Mouse (Mus musculus) gastrocnemius, postnatal 14 days (tissue): ENCODE results near the gene Hexim1. TPM values are rescaled to one million over a fixed set of nuclear protein-coding genes. Genes with fewer than 3 reads are reported as not detected.
A peak's percentile ranks its signal among the peaks of the same experiment; 100 is the strongest.

Source experiments
- DNase-seq: peaks from one replicate; pipeline ENCODE4 v3.0.0; 2021; ENCODE audit warnings: mixed read lengths
- intact Hi-C: fragments of 180-260 bp; cut with DNase I; formaldehyde crosslinking; loops from one replicate; pipeline ENCODE4 v1.15.1; 2025; ENCODE audit warnings: low total_unique reads
- long read RNA-seq, 2 experiments: library from polyadenylated mRNA; stranded (forward); transcript quantifications; one replicate each; pipeline ENCODE4 v2.0.0; 2021
- total RNA-seq, 2 experiments: library from RNA; stranded (reverse); gene quantifications; 2 replicates each; pipeline ENCODE4 v1.2.3; 2021

Hexim1 gene
- total RNA-seq = 10 to 100 TPM; 20.7 to 21.5 TPM
- long read RNA-seq, experiment 1, transcript Hexim1-201 (1 exons, 3,495 nt) = major isoform, 7 of 7 reads
- long read RNA-seq, experiment 1, partial matches to known transcripts = 0 of 7 reads
- long read RNA-seq, experiment 1, other reads (novel, unspliced or antisense) = 0 of 7 reads
- long read RNA-seq, experiment 2, transcript Hexim1-201 (1 exons, 3,495 nt) = major isoform, 7 of 7 reads
- long read RNA-seq, experiment 2, partial matches to known transcripts = 0 of 7 reads
- long read RNA-seq, experiment 2, other reads (novel, unspliced or antisense) = 0 of 7 reads

- DNase-seq = peak; percentile 100
- intact Hi-C loops = no loop called here
These were observed at the start of gene Hexim1 for GRCm38 (mm10) chr11:103116008-103116818. Hexim1 (plus strand) TSS chr11:103116231.

- intact Hi-C loops = no loop called here
- no peak for DNase-seq
These were observed 49.0 kb upstream of the Hexim1 start for GRCm38 (mm10) chr11:103067051-103067361.

GRCm38 (mm10) chr11:103067457-103068001, 48.5 kb upstream of the Hexim1 start:
- DNase-seq = peak; percentile 85
- intact Hi-C loops = no loop called here

DNA sequence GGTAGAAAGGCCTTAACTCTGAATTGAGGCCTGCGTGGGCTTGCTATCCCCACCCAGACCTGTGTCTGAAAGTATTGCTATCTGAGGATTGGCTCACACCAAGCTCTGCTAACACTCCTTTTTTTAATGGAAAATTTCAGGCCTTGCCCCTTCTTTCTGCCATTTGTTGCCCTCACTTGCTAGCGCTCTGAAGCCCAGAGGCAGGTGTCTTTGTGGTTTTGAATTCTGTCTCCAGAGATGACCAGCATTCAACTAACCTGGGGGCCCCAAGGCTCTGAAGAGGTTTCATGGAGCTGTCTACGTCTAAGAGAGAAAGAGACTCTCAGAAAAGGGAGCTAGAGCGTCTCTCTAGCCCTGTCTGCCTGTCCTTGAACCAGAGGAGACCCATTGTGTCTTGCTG, 47.8 kb upstream of the Hexim1 start:
- DNase-seq = no peak
- intact Hi-C loops = no loop called here

DNA sequence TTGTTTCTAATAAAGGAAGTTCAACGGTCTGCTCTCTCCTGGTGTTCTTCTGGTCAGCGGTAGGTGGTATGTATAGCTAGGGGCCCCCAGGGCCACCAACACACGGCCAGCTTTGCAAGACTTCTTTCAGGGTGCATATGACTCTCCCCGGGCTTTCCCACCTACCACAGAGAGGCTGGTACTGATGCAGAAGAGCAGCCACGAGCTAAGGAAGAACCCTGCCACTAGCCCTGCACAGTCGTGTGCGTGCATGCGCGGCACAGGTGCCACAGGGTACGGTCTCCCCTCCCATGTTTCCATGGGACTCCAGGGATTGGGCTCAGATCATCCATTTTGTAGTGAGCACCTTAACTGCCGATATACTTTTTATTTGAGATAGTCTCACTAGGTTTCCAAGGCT, 47.1 kb upstream of the Hexim1 start:
- DNase-seq = no peak
- intact Hi-C loops = no loop called here

DNA sequence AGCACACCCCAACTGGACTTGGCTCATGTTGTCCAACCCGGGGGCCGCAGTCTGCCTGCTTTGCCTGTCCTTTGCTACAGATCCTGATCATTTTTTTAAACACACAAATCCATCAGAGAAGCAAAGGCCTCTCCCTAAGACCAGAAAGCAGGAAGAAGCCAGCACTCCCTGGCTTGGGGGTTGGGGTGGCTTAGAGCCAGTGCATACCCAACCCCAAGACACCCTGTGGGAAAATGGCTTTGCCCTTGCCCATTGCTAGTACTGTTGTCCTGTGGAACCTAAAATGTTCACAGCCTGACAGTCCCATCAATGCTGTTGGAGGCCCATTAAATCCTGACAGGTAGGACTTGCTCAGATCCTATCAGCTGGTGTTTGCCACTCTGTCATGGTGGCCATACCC, 46.3 kb upstream of the Hexim1 start:
- no peak for DNase-seq
- intact Hi-C loops = no loop called here

DNA sequence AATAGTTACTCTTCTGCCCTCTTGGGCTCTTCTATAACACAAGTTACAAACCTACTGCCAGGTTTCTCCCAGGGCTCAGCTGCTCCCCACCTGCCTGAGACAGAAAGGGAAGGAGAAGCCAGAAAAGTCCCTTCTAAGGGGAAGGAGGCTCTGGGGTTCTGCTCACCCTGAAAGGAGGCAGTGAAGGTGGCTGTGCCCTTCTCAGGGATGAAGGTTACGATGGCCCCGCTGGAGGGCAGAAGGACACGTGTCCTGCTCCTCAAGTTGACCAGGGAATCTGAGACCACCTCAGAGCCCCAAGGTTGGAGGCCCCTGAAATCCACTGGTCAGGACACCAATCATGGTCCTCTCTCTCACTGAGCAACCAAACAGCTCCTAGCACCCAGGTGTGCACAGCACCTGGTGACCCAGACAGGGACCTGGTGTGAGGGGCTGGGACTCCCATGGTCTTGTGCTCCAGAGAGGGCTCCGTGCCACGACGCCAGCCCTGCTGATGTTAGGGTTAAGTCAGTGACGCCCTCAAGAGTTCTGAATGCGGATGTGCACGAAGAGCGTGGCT, 45.6 kb upstream of the Hexim1 start:
- intact Hi-C loops = no loop called here
- no peak for DNase-seq

DNA sequence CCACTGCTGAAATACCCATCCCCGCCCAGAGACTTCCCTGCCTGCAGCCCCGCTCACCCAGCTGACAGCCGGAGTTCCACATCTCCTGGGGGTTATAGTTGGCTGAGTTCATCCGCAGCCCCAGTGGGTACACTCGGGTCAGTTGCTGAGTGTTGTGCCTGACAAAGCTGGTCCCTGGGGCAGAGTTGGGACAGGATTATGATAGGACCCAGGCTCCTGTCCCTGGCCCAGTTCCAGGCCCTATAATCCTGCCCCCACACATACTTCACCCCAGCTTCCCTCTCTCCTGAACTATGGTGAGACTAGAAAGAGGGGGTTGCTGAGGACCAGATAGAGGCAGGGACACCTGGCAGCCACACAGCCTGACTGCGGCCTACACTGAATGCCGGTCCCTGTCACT, 42.4 kb upstream of the Hexim1 start:
- intact Hi-C loops = no loop called here
- peak; percentile 6 for DNase-seq

DNA sequence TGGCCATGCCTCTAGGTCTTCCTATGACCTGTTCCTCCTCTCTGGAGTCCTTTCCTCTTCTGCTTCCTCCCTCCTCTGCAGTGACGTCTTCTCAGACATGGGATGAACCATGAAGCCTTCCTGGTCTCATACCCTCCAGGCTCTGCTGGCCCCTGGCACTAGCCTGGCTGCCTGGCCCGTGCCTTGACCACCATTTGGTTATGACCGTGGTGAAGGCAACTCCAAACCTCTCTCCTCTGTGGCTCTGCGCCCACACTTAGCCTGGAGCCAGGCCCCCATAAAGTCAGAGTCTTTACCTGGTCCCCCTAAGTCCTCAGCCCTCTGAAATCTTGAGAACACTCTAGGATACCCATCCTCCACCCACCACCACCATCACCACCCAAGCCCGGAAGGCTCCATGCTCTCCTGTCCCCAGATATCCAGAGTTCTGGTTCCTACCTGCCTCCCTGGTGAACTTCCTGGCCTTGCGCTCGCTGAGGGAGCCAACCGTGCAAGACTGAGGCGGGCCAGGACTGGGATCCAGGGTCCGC, 41.8 kb upstream of the Hexim1 start:
- intact Hi-C loops = no loop called here
- DNase-seq = peak; percentile 4

GRCm38 (mm10) chr11:103074796-103075323, 41.2 kb upstream of the Hexim1 start:
- intact Hi-C loops = no loop called here

GRCm38 (mm10) chr11:103076010-103076409, 40.0 kb upstream of the Hexim1 start:
- DNase-seq = peak; percentile 18

More at GRCm38 (mm10) chr11:103074796-103075323, 41.2 kb upstream of the Hexim1 start:
- DNase-seq = peak; percentile 8

DNA sequence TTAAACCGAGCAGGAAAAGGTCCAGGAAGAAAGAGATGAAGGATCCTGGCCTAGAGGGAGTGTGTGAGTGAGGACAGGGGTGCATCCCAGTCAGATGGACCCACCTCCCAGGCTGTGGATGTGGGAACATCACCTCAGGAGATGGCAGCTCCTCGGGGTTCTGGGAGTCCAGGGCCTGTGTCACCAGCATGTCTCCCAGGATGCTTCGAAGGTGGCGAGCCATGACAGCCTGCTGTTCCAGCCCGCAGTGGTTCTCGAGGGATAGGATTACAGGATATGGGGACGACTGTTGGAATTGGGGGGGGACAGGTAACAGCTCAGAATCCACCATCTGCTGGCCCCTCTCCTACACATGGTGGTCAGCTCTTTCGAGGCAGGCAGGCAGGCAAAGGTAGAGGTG, 39.5 kb upstream of the Hexim1 start:
- intact Hi-C loops = no loop called here
- DNase-seq = peak; percentile 3

More at GRCm38 (mm10) chr11:103076010-103076409, 40.0 kb upstream of the Hexim1 start:
- intact Hi-C loops = no loop called here

- intact Hi-C loops = no loop called here
- DNase-seq = peak; percentile 13
These were observed 37.9 kb upstream of the Hexim1 start for GRCm38 (mm10) chr11:103078131-103078530.

DNA sequence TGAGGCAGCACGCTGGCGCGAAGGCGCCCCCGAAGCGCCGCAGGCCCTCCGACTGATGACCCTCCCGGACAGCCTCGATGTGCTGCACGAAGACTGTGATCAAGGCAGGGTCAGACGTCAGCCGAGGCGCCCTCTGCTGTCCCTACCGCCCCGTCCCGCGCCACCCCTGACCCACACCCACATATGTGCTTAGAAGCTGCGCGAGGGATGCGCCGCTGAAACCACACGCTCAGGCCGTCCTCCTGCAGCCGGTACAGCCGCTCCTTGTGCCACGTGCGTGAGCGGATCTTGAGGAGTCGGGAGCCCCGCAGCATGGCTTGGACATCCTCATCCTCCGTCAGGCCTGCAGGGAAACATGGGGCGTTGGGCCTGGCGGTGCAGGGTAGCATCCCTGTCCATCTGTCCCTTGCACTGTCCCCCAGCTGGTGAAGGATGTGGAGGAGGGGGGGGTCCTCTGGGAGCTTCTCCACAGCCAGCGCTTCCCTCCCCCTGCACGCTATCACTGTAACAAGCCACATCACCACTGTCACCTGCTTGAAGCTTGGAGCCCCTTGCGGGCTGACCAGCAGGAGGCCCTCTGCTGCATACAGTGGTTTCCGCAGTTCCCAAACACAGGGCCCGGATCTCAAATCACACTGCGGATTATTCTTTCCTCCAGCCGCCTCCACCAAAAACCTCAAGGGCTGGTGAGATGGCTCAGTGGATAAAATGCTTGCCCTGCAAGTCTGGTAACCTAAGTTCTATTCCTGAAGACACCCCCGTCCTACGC, 35.5 kb upstream of the Hexim1 start:
- peak; percentile 18 for DNase-seq
- intact Hi-C loops = no loop called here

GRCm38 (mm10) chr11:103081631-103082030, 34.4 kb upstream of the Hexim1 start:
- intact Hi-C loops = no loop called here
- DNase-seq = no peak

DNA sequence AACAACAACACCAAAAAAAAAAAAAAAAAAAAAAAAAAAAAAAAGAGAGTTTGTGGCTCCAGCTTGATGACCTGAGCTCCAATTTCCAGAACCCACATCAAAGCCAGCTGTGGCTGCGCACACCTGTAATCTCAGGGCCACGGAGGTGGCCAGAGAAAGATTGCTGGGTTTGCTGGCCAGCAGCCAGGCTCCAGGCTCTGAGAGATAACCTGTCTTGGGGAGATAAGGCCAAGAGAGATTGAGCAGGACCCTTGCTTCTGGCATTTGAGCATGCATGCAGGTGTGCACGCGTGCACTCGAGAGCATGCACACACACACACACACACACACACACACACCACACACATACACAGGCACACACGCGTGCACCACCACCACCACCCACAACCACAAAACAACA, 22.7 kb upstream of the Hexim1 start:
- DNase-seq = peak; percentile 12
- intact Hi-C loops = no loop called here

- intact Hi-C loops = no loop called here
- no peak for DNase-seq
These were observed 21.9 kb upstream of the Hexim1 start for GRCm38 (mm10) chr11:103093862-103094833.

GRCm38 (mm10) chr11:103095107-103095670, 20.8 kb upstream of the Hexim1 start:
- DNase-seq = no peak
- intact Hi-C loops = no loop called here
